Mouse (Mus musculus): ENCODE results near the gene Dsn1.

Dsn1 gene

DNA sequence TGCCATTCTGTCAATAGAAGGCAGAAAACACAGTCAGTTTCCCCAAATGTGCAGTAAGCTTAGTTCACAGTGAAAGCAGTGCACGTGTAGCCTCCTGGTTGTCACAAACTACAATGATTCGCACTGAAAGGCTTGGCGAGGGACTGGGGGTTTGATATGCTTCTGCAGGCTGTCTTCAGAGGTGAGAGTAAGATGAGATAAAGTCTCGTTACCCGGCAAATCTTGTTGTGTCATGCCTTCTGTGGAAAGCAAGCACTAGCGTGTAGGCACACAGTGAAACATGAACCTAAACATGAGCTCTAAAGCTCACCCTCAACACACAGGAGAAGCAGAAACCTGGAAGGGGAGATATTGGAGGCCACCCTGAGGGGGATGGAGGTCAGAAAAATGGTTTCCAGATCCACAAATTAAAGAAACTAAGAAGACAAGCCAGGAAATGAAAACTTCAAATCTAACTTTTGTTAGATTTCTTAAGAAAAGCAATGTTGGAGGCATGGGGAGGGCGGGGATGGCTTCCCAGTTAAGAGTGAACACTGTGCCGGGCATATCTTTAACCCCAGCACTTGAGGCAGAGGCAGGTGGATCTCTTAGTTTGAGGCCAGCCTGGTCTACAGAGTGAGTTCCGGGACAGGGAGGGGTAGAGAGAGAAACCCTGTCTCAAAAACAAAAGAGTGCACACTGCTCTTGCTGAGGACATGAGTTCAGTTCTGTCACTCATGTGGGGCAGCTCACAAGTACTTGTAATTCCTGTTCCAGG is 48.3 kb downstream of the Dsn1 start:
- no peak for DNase-seq

DNA sequence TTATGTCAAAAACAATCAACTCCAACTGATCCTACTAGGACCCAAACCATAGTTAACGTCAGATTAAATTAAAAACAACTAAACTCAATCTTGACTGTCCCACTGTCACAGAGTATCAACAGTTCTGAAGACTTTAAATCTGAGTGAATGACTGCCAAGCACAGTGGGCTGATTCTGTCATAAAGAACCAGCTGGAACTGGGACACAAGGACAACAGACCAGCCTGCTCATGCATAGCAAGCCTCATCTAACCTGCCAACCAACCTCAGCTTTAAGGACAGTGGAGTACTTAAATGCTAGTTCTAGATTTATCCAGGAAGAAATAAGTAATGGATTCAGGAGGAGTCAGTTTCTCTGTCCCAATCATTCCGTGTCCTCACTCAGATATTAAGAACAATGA is 49.9 kb downstream of the Dsn1 start:
- DNase-seq: no peak

DNA sequence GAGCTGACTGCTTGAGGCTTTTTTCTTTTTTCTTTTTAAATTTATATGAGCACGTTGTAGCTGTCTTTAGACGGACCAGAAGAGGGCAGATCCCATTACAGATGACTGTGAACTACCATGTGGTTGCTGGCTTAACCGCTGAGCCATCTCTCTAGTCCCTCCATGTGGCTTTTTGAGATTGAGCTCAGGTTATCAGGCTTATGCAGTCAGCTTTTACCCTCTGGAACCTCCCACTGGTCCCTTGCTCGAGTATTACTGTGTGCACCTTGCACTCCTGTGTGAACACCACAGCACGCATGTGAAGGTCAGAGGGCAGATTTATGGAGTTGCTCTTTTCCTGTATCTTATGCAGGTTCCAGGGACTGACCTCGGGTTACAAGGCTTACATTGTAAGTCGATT is 50.6 kb downstream of the Dsn1 start:
- no peak for DNase-seq

GRCm38 (mm10) chr2:156954463-156954862 is 52.5 kb downstream of the Dsn1 start:
- DNase-seq: no peak

GRCm38 (mm10) chr2:156951301-156952094 is 55.5 kb downstream of the Dsn1 start:
- no peak for DNase-seq

GRCm38 (mm10) chr2:156950816-156951215 is 56.1 kb downstream of the Dsn1 start:
- no peak for DNase-seq
